Mouse (Mus musculus) embryonic fibroblast, embryonic 13.5 days (primary cell): ENCODE data around the gene Slc1a7. TPM values are rescaled to one million over a fixed set of nuclear protein-coding genes. Genes with fewer than 3 reads are reported as not detected.
A peak's percentile ranks its signal among the peaks of the same experiment; 100 is the strongest.

ENCODE experiments used
- H3K27ac ChIP-seq: 2 replicates; pipeline ENCODE4 v1.5.1; 2012; ENCODE audit warnings: low read length, control low read depth, inconsistent platforms; ENCODE audit not compliant: insufficient read depth
- H3K4me1 ChIP-seq: 2 replicates; pipeline ENCODE4 v1.6.1; 2011; ENCODE audit warnings: low read length; ENCODE audit not compliant: control insufficient read depth, insufficient read depth
- H3K4me3 ChIP-seq: 2 replicates; pipeline ENCODE4 v1.5.1; 2011; ENCODE audit warnings: mild to moderate bottlenecking, control low read depth, low read length; ENCODE audit not compliant: insufficient read depth
- CTCF ChIP-seq: IDR thresholded peaks from 2 replicates; pipeline ENCODE4 v1.5.1; 2011; ENCODE audit warnings: mild to moderate bottlenecking, control low read depth, low read length, moderate library complexity, borderline replicate concordance; ENCODE audit not compliant: insufficient read depth
- POLR2A ChIP-seq: IDR thresholded peaks from 2 replicates; pipeline ENCODE4 v1.6.1; 2011; ENCODE audit warnings: low read depth, mild to moderate bottlenecking, control low read depth, low read length, moderate library complexity
- polyA plus RNA-seq: library from polyadenylated mRNA; stranded (reverse); fragments of >200 nt; gene quantifications from 2 replicates; pipeline ENCODE4 v1.2.4, GENCODE M21; 2011; ENCODE audit warnings: low read depth; ENCODE audit not compliant: missing spikeins, insufficient read length

Gene Slc1a7
- polyA plus RNA-seq, 1 experiment: not detected

GRCm38 (mm10) chr4:107999380-107999779, 31.2 kb downstream of the Slc1a7 start:
- Histone ChIP-seq H3K4me1 (peaks cover 18% of the 10 kb centered on the region), H3K4me3 (no peak overlapping the region), H3K27ac (peak overlapping the region; percentile 90)
- no peak for TF ChIP-seq CTCF
- no peak for TF ChIP-seq POLR2A

- Histone ChIP-seq H3K4me1 (no peaks in the 10 kb centered on the region), H3K27ac (no peak overlapping the region), H3K4me3 (no peak overlapping the region)
- TF ChIP-seq POLR2A: no peak
- TF ChIP-seq CTCF: no peak
Observed at GRCm38 (mm10) chr4:108005328-108005727, 37.2 kb downstream of the Slc1a7 start.

DNA sequence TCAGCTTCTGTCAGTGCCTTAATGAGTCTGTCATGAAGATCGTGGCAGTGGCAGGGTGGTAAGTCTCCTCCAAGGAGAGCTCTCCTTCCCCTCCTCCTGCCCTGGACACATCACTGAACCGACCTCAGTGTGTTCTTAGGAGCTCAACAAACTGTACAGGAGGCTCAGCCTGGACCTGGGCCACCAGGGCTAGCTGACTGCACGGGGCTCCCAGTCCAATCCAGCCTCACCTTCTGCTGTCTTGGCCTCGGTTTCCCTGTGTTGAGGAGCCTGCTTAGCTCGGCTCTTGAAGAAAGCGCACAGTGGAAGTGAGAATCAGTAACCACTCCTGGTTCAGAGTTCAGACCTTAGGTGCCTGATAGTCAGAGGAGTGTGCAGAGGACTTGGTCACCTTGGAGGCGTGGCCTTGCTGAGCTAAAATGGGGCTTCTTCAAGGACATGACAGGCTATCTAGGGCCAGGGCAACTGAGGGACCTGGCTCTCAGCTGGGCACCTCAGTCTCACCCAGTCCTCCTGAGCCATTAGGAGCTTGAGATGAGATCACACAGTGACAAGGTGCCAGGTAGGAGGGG, 39.5 kb downstream of the Slc1a7 start:
- Histone ChIP-seq H3K4me3 (no peak overlapping the region), H3K4me1 (no peaks in the 10 kb centered on the region), H3K27ac (no peak overlapping the region)
- TF ChIP-seq CTCF (no peak), POLR2A (no peak)

DNA sequence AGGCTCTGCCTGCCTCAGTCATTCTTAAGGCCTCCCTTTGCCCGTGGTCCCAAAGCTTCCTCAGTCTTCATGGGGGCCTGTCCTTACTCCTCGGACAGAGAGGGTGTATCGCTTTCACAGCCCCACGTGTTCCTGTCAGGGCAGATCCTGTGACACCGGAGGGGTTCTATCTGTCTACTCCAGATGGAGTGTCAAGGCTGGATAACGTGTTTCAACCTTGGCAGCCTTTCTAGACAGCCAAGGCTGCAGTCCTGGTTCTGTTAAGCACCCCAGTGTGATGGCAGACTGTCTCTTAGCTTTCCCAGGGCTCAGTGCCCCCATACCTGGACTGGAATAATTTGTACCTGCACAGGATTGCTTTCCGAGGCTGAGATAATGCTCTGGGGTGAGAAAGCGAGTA, 40.4 kb downstream of the Slc1a7 start:
- no peak overlapping the region for H3K4me3 ChIP-seq
- no peaks in the 10 kb centered on the region for H3K4me1 ChIP-seq
- no peak overlapping the region for H3K27ac ChIP-seq
- TF ChIP-seq CTCF (no peak), POLR2A (no peak)

GRCm38 (mm10) chr4:108014466-108014865, 46.3 kb downstream of the Slc1a7 start:
- TF ChIP-seq POLR2A (no peak), CTCF (no peak)
- Histone ChIP-seq H3K4me1 (no peaks in the 10 kb centered on the region), H3K27ac (no peak overlapping the region), H3K4me3 (no peak overlapping the region)

DNA sequence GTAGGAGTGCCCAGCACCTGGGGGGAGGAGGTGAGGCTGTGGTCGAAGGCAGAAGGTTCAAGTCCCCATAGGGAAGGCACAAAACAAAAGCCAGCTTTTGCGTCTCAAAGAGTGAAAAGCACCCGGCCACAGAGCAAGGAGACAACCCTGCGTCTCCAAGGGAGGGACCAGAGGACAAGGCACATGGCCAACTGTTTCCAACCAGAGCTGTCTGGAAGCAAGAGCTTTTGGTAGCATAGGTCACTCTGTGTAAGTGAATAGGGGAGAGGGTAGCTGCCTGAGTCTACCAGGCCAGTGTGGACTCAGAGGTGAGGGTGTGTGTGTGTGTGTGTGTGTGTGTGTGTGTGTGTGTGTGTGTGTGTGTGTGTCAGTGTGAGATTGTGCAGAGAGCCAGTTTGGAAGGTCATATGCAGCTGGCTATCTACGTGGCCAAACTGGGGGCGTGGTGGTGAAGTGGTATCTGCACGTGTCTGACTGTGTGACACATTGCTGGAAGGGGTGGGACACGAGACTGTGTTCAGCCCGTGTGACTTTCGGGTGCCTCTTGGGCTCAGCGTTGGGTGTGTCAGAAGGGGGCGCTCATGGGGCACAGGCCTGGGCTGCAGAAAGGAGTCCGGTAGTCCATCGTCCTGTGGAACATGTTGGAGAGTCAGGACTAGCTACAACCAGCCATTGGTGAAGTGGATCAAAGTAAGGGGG, 47.1 kb downstream of the Slc1a7 start:
- TF ChIP-seq POLR2A (no peak), CTCF (no peak)
- Histone ChIP-seq H3K4me1 (no peaks in the 10 kb centered on the region), H3K4me3 (no peak overlapping the region), H3K27ac (no peak overlapping the region)

DNA sequence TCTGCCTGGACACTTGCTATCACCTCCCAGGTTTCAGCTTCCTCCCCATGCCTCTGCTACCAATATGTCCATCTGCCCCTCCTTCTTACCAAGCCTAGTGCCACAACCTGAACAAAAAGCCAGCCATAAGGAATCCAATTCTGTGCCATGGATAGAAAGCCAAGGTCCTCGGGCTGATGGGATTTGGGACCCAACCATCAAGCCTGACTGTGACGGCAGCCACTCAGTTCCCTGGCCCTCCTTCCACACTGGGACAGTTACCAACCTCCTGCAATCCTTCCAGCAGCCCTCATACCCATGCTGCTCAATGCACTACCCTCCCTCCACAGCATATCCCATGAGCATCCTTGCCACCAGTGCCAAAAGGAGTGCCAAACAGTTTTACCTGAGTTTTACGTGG, 48.2 kb downstream of the Slc1a7 start:
- Histone ChIP-seq H3K27ac (no peak overlapping the region), H3K4me3 (no peak overlapping the region), H3K4me1 (no peaks in the 10 kb centered on the region)
- TF ChIP-seq POLR2A (no peak), CTCF (no peak)

GRCm38 (mm10) chr4:108017839-108018238, 49.7 kb downstream of the Slc1a7 start:
- no peaks in the 10 kb centered on the region for H3K4me1 ChIP-seq
- no peak overlapping the region for H3K27ac ChIP-seq
- no peak overlapping the region for H3K4me3 ChIP-seq
- TF ChIP-seq POLR2A (no peak), CTCF (no peak)

GRCm38 (mm10) chr4:108018241-108018923, 50.2 kb downstream of the Slc1a7 start:
- H3K4me3 ChIP-seq: no peak overlapping the region
- H3K4me1 ChIP-seq: no peaks in the 10 kb centered on the region
- TF ChIP-seq POLR2A (no peak), CTCF (no peak)
- H3K27ac ChIP-seq: no peak overlapping the region
